Mouse (Mus musculus) liver, embryonic 14.5 days (tissue): ENCODE results near the gene Arid3a. TPM values are rescaled to one million over a fixed set of nuclear protein-coding genes. Genes with fewer than 3 reads are reported as not detected.

ENCODE experiments used
- ATAC-seq: fragments of 200-750 bp; cut with Nextera tagmentation; 2 replicates; pipeline ENCODE4 v1.8.0; 2017; ENCODE audit warnings: moderate number of reproducible peaks, mild to moderate bottlenecking, moderate library complexity; ENCODE audit not compliant: insufficient read depth
- DNase-seq, 3 experiments: peaks; one replicate each; pipeline ENCODE4 v3.0.0-alpha.2; 2012 to 2013; ENCODE audit warnings: low read depth in 3 of 3, low spot score in 3 of 3
- H3K27ac ChIP-seq: fragments of 300-500 bp; sonication (generic); 2 replicates; pipeline ENCODE4 v1.5.1; 2014; ENCODE audit warnings: moderate library complexity, mild to moderate bottlenecking, control low read depth, inconsistent platforms
- H3K27me3 ChIP-seq: fragments of 300-500 bp; sonication (generic); 2 replicates; pipeline ENCODE4 v1.6.1; 2014; ENCODE audit warnings: mild to moderate bottlenecking, low read length, moderate library complexity; ENCODE audit not compliant: control insufficient read depth, insufficient read depth
- H3K36me3 ChIP-seq: fragments of 300-500 bp; sonication (generic); replicated peaks from 2 replicates; pipeline ENCODE4 v1.6.1; 2014; ENCODE audit warnings: low read depth; ENCODE audit not compliant: control insufficient read depth, insufficient read depth
- H3K4me1 ChIP-seq, 2 experiments: fragments of 200-500 bp in 1 of 2; fragments of 300-500 bp in 1 of 2; sonication (generic) in 1 of 2; replicated peaks; 2 replicates each; pipeline ENCODE4 v1.6.1; 2012 to 2014; ENCODE audit warnings: antibody characterized with exemption in 1 of 2, inconsistent platforms in 1 of 2, low read length in 1 of 2; ENCODE audit not compliant: control insufficient read depth in 2 of 2, insufficient read depth in 2 of 2
- H3K4me2 ChIP-seq: fragments of 300-500 bp; sonication (generic); 2 replicates; pipeline ENCODE4 v1.6.1; 2014; ENCODE audit warnings: low read depth, mild to moderate bottlenecking, control low read depth, moderate library complexity
- H3K4me3 ChIP-seq, 2 experiments: fragments of 200-500 bp in 1 of 2; fragments of 300-500 bp in 1 of 2; sonication (generic) in 1 of 2; 2 replicates each; pipeline ENCODE4 v1.5.1; 2012 to 2014; ENCODE audit warnings: low read depth in 2 of 2, low read length in 2 of 2, mild to moderate bottlenecking in 2 of 2, control low read depth in 1 of 2, inconsistent platforms in 1 of 2, moderate library complexity in 1 of 2; ENCODE audit not compliant: insufficient read depth in 1 of 2
- H3K9ac ChIP-seq: fragments of 300-500 bp; sonication (generic); replicated peaks from 2 replicates; pipeline ENCODE4 v1.6.1; 2014; ENCODE audit warnings: mild to moderate bottlenecking, control low read depth, moderate library complexity
- H3K9me3 ChIP-seq: fragments of 300-500 bp; sonication (generic); 2 replicates; pipeline ENCODE4 v1.6.1; 2016; ENCODE audit warnings: low read length, mixed read lengths; ENCODE audit not compliant: control insufficient read depth
- CTCF ChIP-seq: IDR thresholded peaks from 2 replicates; pipeline ENCODE4 v1.5.1; 2016; ENCODE audit warnings: antibody characterized with exemption, low read depth, control low read depth
- EP300 ChIP-seq: IDR thresholded peaks from 2 replicates; pipeline ENCODE4 v1.6.1; 2016; ENCODE audit warnings: antibody characterized with exemption, low read depth
- WGBS: fragments of 180-500 bp; shearing (Covaris S2); extraction: QIAGEN DNeasy Blood & Tissue Kit; methylation state at CpG from one replicate; pipeline ENCODE4 v1.1.7; 2014; ENCODE audit not compliant: insufficient replicate concordance; 5-methylcytosine and 5-hydroxymethylcytosine counted together
- polyA plus RNA-seq, 2 experiments: library from polyadenylated mRNA; depleted of rRNA in 1 of 2; stranded (reverse) in 1 of 2; unstranded in 1 of 2; fragments of >200 nt; fragmentation: Nextera tagmentation in 1 of 2; extraction: Ambion mirVana in 1 of 2; gene quantifications; 2 replicates each; pipeline versions ENCODE4 v1.2.1 to v1.2.3; 2012 to 2014

The Arid3a gene
- polyA plus RNA-seq, 2 experiments, result 3.9 to 5.5 TPM

DNA sequence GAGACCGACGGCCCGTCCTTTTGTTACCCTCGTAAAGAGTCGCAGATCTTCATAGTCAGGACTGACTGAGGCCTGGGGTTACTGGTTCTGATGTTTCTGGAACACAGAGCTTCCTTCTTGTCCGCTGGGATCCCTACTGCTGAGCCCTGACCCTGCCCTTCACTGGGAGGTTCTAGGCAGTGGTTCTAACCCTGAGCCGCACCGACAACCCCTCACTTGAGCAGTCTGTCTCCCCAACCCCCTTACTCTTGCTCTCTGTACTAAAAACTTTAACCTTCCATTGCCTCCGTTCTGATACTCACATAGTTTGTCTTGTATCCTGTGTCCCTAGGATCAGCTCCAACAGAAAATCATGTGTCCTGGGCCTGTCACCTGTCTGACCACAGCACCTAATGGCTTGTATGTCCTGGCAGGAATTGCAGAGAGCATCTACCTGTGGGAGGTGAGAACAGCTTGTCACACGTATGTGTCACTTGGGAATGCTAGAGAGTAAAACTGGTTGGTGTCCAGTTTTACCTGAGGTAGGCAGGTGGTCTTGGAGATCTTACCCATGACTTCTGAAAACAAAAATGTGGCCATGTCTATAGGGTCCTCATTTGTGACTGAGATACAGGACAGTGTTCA is 33.9 kb downstream of the Arid3a start:
- Histone ChIP-seq H3K36me3 (peaks cover 5% of the 10 kb centered on the region; the same call in 1 of the 2 replicates), H3K9me3 (no peaks in the 10 kb centered on the region), H3K27ac (no peak overlapping the region), H3K4me2 (peak overlapping the region; percentile 82), H3K27me3 (no peaks in the 10 kb centered on the region), H3K4me3 (peak overlapping the region; percentile 72 to 95), H3K4me1 (peaks cover 0 to 7% of the 10 kb centered on the region in 2 experiments; a peak in 2 of 4 replicates), H3K9ac (peak overlapping the region; percentile 64)
- no peak for ATAC-seq
- TF ChIP-seq CTCF, result no peak
- no peak for TF ChIP-seq EP300
- no peak for DNase-seq
- 6% methylated on average over 10 of the region's 10 CpGs for WGBS

DNA sequence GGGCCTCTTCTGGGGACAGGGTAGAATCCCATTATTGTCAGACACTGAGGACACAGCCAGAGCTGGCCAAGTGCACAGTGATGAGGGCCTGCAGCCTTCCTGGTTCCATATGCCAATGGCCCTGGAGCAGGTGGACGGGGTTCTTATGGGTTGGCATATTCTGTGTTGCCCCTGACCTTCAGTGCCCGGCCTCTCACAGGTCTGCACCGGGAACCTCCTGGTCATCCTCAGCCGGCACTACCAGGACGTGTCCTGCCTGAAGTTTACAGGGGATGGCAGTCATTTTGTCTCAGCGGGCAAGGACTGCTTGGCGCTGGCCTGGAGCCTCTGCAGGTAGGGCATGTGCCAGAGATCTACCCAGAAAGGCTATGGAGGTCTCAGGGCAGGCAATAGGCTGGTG is 37.9 kb downstream of the Arid3a start:
- H3K4me1 ChIP-seq, result peaks cover 0 to 7% of the 10 kb centered on the region in 2 experiments; a peak in 2 of 4 replicates

DNA sequence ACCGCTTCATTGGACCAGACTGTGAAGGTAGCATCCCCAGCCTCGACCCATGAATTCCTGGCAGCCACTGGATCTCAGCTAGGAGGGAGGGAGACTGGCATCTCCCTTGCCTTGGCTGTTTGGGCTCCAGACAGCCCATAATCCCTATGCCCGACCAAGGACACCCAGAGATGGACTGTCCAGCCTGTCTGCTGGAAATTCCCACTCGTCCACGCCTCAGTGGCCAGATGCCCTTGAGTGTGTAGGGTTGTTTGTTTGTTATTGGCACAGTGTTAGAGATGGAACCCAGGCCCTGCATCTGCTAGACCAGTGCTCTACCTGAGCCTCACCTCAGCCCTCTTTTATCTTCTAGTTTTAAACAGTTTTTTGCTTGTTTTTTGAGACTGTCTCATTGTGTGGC is 38.5 kb downstream of the Arid3a start:
- Histone ChIP-seq H3K9me3 (no peaks in the 10 kb centered on the region), H3K27me3 (peaks cover 5% of the 10 kb centered on the region), H3K4me3 (no peak overlapping the region), H3K9ac (no peak overlapping the region), H3K36me3 (peaks cover 18% of the 10 kb centered on the region), H3K27ac (no peak overlapping the region), H3K4me1 (peaks cover 0 to 7% of the 10 kb centered on the region in 2 experiments; a peak in 2 of 4 replicates), H3K4me2 (no peak overlapping the region)
- WGBS, result 77% methylated on average over 5 of the region's 5 CpGs
- DNase-seq, result no peak
- no peak for TF ChIP-seq CTCF
- TF ChIP-seq EP300, result no peak
- ATAC-seq, result no peak

More for the DNA sequence above, 37.9 kb downstream of the Arid3a start:
- H3K36me3 ChIP-seq, result peaks cover 18% of the 10 kb centered on the region
- TF ChIP-seq EP300 (no peak), CTCF (no peak)
- H3K4me2 ChIP-seq, result no peak overlapping the region
- DNase-seq (no peak), ATAC-seq (no peak)
- H3K9ac ChIP-seq, result no peak overlapping the region
- H3K4me3 ChIP-seq, result no peak overlapping the region
- no peaks in the 10 kb centered on the region for H3K9me3 ChIP-seq
- WGBS, result 81% methylated on average over 7 of the region's 7 CpGs
- no peak overlapping the region for H3K27ac ChIP-seq
- peaks cover 1% of the 10 kb centered on the region for H3K27me3 ChIP-seq

DNA sequence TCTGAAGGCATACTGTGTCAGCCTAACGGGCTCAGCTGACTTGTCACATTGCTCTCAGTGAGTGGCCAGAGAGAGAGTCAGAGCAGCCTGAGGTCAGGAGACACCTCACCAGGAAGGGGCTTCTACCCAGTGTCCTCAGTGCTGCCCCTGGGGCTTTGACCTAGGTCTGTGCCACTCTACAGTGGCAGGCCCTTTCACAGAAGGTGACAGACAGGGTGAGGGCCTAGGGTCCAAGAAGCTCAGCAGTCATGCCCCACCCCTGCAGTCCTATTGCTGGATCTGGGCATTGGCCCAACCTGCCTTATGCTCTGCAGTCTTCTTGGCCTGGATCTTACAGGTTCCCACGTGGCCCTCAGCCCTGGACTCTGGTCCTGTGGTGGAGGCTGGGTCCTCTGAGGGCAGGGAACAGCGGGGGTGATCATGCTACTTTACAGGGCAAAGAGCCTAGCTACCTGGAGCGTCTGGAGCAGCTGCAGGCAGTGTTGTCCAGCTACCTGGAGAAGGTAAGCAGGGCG is 40.1 kb downstream of the Arid3a start:
- Histone ChIP-seq H3K9me3 (no peaks in the 10 kb centered on the region), H3K4me1 (no peaks in the 10 kb centered on the region), H3K9ac (no peak overlapping the region), H3K4me2 (no peak overlapping the region), H3K27ac (no peak overlapping the region), H3K36me3 (peaks cover 18% of the 10 kb centered on the region), H3K27me3 (peaks cover 21% of the 10 kb centered on the region), H3K4me3 (no peak overlapping the region)
- no peak for ATAC-seq
- no peak for DNase-seq
- TF ChIP-seq EP300, result no peak
- WGBS, result 77% methylated on average over 5 of the region's 5 CpGs

DNA sequence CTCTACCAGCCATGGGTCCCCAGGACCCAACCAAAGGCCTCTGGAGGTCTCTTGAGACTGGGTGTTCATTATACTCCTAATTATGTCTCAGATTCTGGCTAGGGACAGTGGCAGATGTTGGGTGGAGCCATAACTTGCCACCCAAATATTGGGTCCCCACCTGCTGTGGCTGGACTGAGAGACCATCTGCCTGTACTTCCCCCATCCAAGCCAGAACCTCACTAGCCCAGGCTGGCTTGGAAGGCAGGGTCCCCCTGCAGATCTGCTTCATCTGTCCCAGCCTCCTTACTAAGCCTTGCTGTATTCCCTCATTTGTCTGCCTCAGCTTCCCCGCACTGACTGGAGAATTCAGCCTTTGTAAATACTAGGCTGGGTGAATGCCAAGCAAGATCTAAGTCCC is 41.3 kb downstream of the Arid3a start:
- Histone ChIP-seq H3K9ac (no peak overlapping the region), H3K27me3 (peaks cover 22% of the 10 kb centered on the region), H3K4me2 (no peak overlapping the region), H3K4me1 (no peaks in the 10 kb centered on the region), H3K36me3 (peaks cover 18% of the 10 kb centered on the region), H3K27ac (no peak overlapping the region), H3K9me3 (no peaks in the 10 kb centered on the region), H3K4me3 (no peak overlapping the region)
- DNase-seq (no peak), ATAC-seq (no peak)
- TF ChIP-seq CTCF (no peak), EP300 (no peak)
- 83% methylated on average over 1 of the region's 1 CpGs for WGBS
